Mouse (Mus musculus) forebrain, embryonic 11.5 days (tissue): ENCODE measurements around the gene Rad51ap1. TPM values are rescaled to one million over a fixed set of nuclear protein-coding genes. Genes with fewer than 3 reads are reported as not detected.

Experiments
- ATAC-seq: fragments of 200-750 bp; cut with Nextera tagmentation; replicated peaks from 2 replicates; pipeline ENCODE4 v1.8.0; 2017; ENCODE audit warnings: moderate TSS enrichment; ENCODE audit not compliant: low FRiP score
- DNase-seq: peaks from one replicate; pipeline ENCODE4 v3.0.0-alpha.2; 2017; ENCODE audit warnings: low spot score
- H3K27ac ChIP-seq: fragments of 300-500 bp; sonication (generic); 2 replicates; pipeline ENCODE4 v1.5.1; 2014; ENCODE audit warnings: low read depth, low read length
- H3K27me3 ChIP-seq: fragments of 300-500 bp; sonication (generic); 2 replicates; pipeline ENCODE4 v1.6.1; 2014; ENCODE audit warnings: mild to moderate bottlenecking, low read length, mixed read lengths; ENCODE audit not compliant: control insufficient read depth, insufficient read depth
- H3K36me3 ChIP-seq: fragments of 300-500 bp; sonication (generic); 2 replicates; pipeline ENCODE4 v1.6.1; 2014; ENCODE audit warnings: mild to moderate bottlenecking, low read length, moderate library complexity, mixed read lengths; ENCODE audit not compliant: control insufficient read depth, insufficient read depth
- H3K4me1 ChIP-seq: fragments of 300-500 bp; sonication (generic); replicated peaks from 2 replicates; pipeline ENCODE4 v1.6.1; 2014; ENCODE audit warnings: low read length, mixed read lengths; ENCODE audit not compliant: control insufficient read depth, insufficient read depth
- H3K4me2 ChIP-seq: fragments of 300-500 bp; sonication (generic); 2 replicates; pipeline ENCODE4 v1.6.1; 2014; ENCODE audit warnings: low read depth, mild to moderate bottlenecking, low read length, moderate library complexity, mixed read lengths; ENCODE audit not compliant: severe bottlenecking
- H3K4me3 ChIP-seq: fragments of 300-500 bp; sonication (generic); 2 replicates; pipeline ENCODE4 v1.5.1; 2014; ENCODE audit warnings: low read depth, low read length
- H3K9ac ChIP-seq: fragments of 300-500 bp; sonication (generic); 2 replicates; pipeline ENCODE4 v1.6.1; 2014; ENCODE audit warnings: low read length
- H3K9me3 ChIP-seq: fragments of 300-500 bp; sonication (generic); 2 replicates; pipeline ENCODE4 v1.6.1; 2016; ENCODE audit warnings: low read length, mixed read lengths; ENCODE audit not compliant: control insufficient read depth
- WGBS: fragments of 180-500 bp; shearing (Covaris S2); extraction: QIAGEN DNeasy Blood & Tissue Kit; methylation state at CpG from one replicate; pipeline ENCODE4 v1.1.7; 2014; 5-methylcytosine and 5-hydroxymethylcytosine counted together
- polyA plus RNA-seq: library from polyadenylated mRNA; unstranded; fragments of >200 nt; fragmentation: Nextera tagmentation; extraction: Ambion mirVana; gene quantifications from 2 replicates; pipeline ENCODE4 v1.2.1, GENCODE M21; 2014

Gene Rad51ap1
- 82.0 and 104 TPM in 2 replicates for polyA plus RNA-seq

- ATAC-seq (peak; percentile 99), DNase-seq (peak; percentile 98)
- peak within 1 kb of the TSS; percentile 70 for H3K4me3 ChIP-seq
- H3K4me2 ChIP-seq: peak within 1 kb of the TSS; percentile 82
- peak within 1 kb of the TSS; percentile 41; the same call in 1 of the 2 replicates for H3K27ac ChIP-seq
- WGBS: under 1% methylated on average over 33 of the region's 33 CpGs
- peaks cover 6% of the 10 kb centered on the region; the same call in 1 of the 2 replicates for H3K4me1 ChIP-seq
- H3K36me3 ChIP-seq: no peaks in the 10 kb centered on the region
- no peaks in the 10 kb centered on the region for H3K9me3 ChIP-seq
- H3K9ac ChIP-seq: peak within 1 kb of the TSS; percentile 80
- H3K27me3 ChIP-seq: no peaks in the 10 kb centered on the region
Observed at GRCm38 (mm10) chr6:126939487-126940171, at the start of gene Rad51ap1, which contains the start of gene D6Wsu163e. Rad51ap1 (minus strand) TSS chr6:126939587. D6Wsu163e (plus strand) TSS chr6:126939962.

GRCm38 (mm10) chr6:126981539-126982234, 42.3 kb upstream of the Rad51ap1 start:
- no peak for DNase-seq
- Histone ChIP-seq H3K9me3 (no peaks in the 10 kb centered on the region), H3K27ac (no peak overlapping the region), H3K27me3 (no peaks in the 10 kb centered on the region), H3K4me2 (no peak overlapping the region), H3K9ac (no peak overlapping the region), H3K4me3 (no peak overlapping the region), H3K36me3 (no peaks in the 10 kb centered on the region), H3K4me1 (no peaks in the 10 kb centered on the region)
- ATAC-seq: no peak
- 71% methylated on average over 5 of the region's 5 CpGs for WGBS

DNA sequence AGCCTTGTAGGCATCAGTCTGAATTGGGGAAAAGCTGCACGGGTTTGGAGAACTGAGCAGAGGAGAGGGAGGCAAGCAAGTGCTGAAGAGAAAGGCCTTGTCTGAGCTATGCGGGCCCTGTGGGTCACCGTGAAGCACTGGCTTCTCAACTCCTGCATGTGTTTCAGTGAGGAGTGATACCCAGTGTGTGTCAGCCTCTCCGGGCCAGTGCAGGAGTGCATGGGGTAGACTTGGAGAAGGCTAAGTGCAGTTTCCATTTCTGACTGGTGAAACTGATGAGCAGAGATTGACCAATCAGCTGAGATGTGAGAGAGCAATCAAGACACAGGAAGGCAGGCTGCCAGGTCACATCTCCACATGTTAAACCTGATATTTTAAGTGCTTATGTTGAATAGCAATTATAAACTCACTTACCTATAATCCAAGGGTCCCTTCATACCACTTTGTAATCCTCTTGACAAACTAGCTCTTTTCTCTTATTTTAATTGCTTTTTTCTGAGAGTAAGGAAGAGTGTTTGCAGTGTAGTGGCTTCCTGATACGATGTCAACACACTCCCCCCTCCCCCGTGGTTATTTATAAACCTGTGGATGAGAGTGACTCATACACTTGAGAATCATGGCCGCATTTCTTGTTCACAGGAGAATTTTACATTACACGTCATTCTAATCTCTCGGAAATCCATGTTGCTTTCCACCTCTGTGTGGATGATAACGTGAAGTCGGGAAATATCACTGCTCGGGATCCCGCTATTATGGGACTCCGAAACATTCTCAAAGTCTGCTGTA, 27.0 kb upstream of the Rad51ap1 start:
- H3K4me3 ChIP-seq: no peak overlapping the region
- no peak overlapping the region for H3K27ac ChIP-seq
- H3K36me3 ChIP-seq: no peaks in the 10 kb centered on the region; the same call in 1 of the 2 replicates
- H3K4me1 ChIP-seq: no peaks in the 10 kb centered on the region
- DNase-seq (no peak), ATAC-seq (no peak)
- WGBS: 92% methylated on average over 14 of the region's 14 CpGs
- H3K9me3 ChIP-seq: no peaks in the 10 kb centered on the region
- H3K27me3 ChIP-seq: no peaks in the 10 kb centered on the region
- H3K4me2 ChIP-seq: no peak overlapping the region
- H3K9ac ChIP-seq: no peak overlapping the region

DNA sequence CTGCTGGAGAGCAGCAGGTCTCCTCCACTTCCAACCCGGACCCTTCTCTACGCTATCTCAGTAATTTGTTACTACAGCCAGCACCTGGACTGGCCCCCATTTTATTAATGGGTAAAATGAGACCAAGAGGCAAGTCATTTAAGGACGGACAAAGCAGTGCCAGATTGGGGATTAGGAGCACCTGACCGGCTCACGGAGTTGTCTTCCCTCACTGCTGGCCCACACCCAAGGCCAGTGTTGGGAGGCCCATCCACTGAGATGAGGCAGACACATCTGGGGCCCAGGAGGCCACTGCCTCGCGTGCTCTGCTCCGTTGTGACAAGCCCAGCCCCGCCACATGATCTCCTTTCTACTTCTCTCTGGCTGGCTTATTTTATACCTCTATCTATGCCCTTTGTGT, 24.0 kb upstream of the Rad51ap1 start:
- Histone ChIP-seq H3K27ac (no peak overlapping the region), H3K9ac (no peak overlapping the region), H3K4me2 (no peak overlapping the region), H3K27me3 (no peaks in the 10 kb centered on the region), H3K4me1 (no peaks in the 10 kb centered on the region), H3K9me3 (no peaks in the 10 kb centered on the region), H3K4me3 (no peak overlapping the region), H3K36me3 (no peaks in the 10 kb centered on the region; the same call in 1 of the 2 replicates)
- ATAC-seq (no peak), DNase-seq (no peak)
- WGBS: 88% methylated on average over 9 of the region's 9 CpGs

- Histone ChIP-seq H3K9ac (no peak overlapping the region), H3K4me1 (no peaks in the 10 kb centered on the region), H3K27me3 (no peaks in the 10 kb centered on the region), H3K36me3 (no peaks in the 10 kb centered on the region; the same call in 1 of the 2 replicates), H3K27ac (no peak overlapping the region), H3K4me3 (no peak overlapping the region), H3K9me3 (no peaks in the 10 kb centered on the region), H3K4me2 (no peak overlapping the region)
- ATAC-seq (no peak), DNase-seq (no peak)
- WGBS: 91% methylated on average over 5 of the region's 5 CpGs
Observed at GRCm38 (mm10) chr6:126962709-126963108, 23.3 kb upstream of the Rad51ap1 start.

DNA sequence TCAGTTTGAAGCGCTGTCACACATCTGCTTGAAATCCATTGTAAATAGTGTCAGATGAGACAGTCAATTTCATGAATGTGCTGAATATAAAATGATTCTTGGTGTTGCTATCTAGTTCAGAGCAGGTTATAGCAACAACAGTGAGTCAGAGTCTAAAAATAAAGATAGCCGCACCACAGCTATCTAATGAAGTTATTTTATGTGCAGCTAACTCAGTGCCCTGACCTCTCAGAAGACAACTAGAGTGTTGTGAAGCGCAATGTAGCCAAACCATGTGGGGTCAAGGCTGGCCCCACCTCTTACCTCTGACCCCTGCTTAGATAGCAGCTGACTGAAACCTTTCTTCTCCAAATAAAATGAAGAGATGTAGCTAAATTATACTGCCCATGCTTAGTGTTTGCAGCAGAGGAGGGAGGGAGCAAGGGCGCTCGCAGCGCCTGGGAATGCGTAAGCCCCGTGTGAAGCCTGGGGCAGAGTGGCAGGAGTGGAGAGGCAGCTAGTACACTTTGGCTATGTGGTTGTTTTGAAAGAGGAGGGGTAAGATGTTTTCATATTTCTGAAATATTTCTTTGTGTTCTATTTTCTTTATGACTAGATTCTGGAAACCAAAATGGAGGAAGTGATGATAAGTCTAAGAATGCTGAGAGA, 22.1 kb upstream of the Rad51ap1 start:
- Histone ChIP-seq H3K36me3 (no peaks in the 10 kb centered on the region; the same call in 1 of the 2 replicates), H3K4me2 (no peak overlapping the region), H3K9me3 (no peaks in the 10 kb centered on the region), H3K27ac (no peak overlapping the region), H3K4me1 (no peaks in the 10 kb centered on the region), H3K9ac (no peak overlapping the region), H3K4me3 (no peak overlapping the region), H3K27me3 (no peaks in the 10 kb centered on the region)
- no peak for ATAC-seq
- whole genome bisulfite sequencing: 91% methylated on average over 8 of the region's 8 CpGs
- no peak for DNase-seq

DNA sequence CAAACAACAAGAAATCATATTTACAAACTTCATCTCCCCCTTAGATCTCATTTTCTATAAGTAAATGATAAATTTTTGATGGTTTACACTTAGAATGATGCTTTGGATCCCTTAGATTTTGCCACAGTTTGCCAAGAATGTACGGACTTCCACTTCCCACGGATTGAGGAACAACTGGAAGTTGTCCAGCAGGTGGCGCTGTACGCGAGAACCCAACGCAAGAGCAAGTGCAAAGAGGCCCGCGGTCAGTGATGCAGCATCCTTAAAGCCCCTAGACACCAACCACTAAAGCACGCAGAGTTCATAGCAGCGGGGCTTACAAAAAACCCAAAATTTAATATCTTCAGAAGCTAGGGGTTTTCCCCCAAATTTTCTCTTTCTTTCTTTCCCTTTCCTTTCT, 16.3 kb upstream of the Rad51ap1 start:
- Histone ChIP-seq H3K4me3 (no peak overlapping the region), H3K9ac (no peak overlapping the region), H3K4me1 (no peaks in the 10 kb centered on the region), H3K27ac (no peak overlapping the region), H3K9me3 (no peaks in the 10 kb centered on the region), H3K4me2 (no peak overlapping the region), H3K36me3 (no peaks in the 10 kb centered on the region; the same call in 1 of the 2 replicates), H3K27me3 (no peaks in the 10 kb centered on the region)
- ATAC-seq (no peak), DNase-seq (peak; percentile 92)
- 14% methylated on average over 10 of the region's 10 CpGs for WGBS

GRCm38 (mm10) chr6:126948336-126948735, 8.9 kb upstream of the Rad51ap1 start:
- Histone ChIP-seq H3K4me1 (no peaks in the 10 kb centered on the region), H3K9me3 (no peaks in the 10 kb centered on the region), H3K4me3 (no peak overlapping the region), H3K9ac (no peak overlapping the region), H3K27ac (no peak overlapping the region), H3K36me3 (no peaks in the 10 kb centered on the region), H3K27me3 (no peaks in the 10 kb centered on the region), H3K4me2 (no peak overlapping the region)
- no peak for ATAC-seq
- 92% methylated on average over 4 of the region's 4 CpGs for WGBS
- DNase-seq: no peak
